Mouse (Mus musculus) forebrain, embryonic 13.5 days (tissue): ENCODE measurements around the gene Akt1s1. TPM values are rescaled to one million over a fixed set of nuclear protein-coding genes. Genes with fewer than 3 reads are reported as not detected.
A peak's percentile ranks its signal among the peaks of the same experiment; 100 is the strongest.

Experiments
- ATAC-seq: fragments of 200-750 bp; cut with Nextera tagmentation; 2 replicates; pipeline ENCODE4 v1.8.0; 2017
- H3K27ac ChIP-seq: fragments of 300-500 bp; sonication (generic); 2 replicates; pipeline ENCODE4 v1.5.1; 2015; ENCODE audit warnings: inconsistent platforms, mild to moderate bottlenecking, moderate library complexity
- H3K27me3 ChIP-seq: fragments of 300-500 bp; sonication (generic); 2 replicates; pipeline ENCODE4 v1.6.1; 2015; ENCODE audit warnings: mild to moderate bottlenecking, inconsistent platforms
- H3K36me3 ChIP-seq: fragments of 300-500 bp; sonication (generic); 2 replicates; pipeline ENCODE4 v1.6.1; 2015; ENCODE audit warnings: mild to moderate bottlenecking, inconsistent platforms; ENCODE audit not compliant: poor library complexity, severe bottlenecking
- H3K4me1 ChIP-seq: fragments of 300-500 bp; sonication (generic); 2 replicates; pipeline ENCODE4 v1.6.1; 2015; ENCODE audit warnings: inconsistent platforms
- H3K4me2 ChIP-seq: fragments of 300-500 bp; sonication (generic); 2 replicates; pipeline ENCODE4 v1.6.1; 2015; ENCODE audit warnings: inconsistent platforms, mild to moderate bottlenecking, moderate library complexity
- H3K4me3 ChIP-seq: fragments of 300-500 bp; sonication (generic); 2 replicates; pipeline ENCODE4 v1.5.1; 2015; ENCODE audit warnings: mild to moderate bottlenecking, inconsistent platforms
- H3K9ac ChIP-seq: fragments of 300-500 bp; sonication (generic); 2 replicates; pipeline ENCODE4 v1.6.1; 2015; ENCODE audit warnings: mild to moderate bottlenecking, inconsistent platforms
- H3K9me3 ChIP-seq: fragments of 300-500 bp; sonication (generic); replicated peaks from 2 replicates; pipeline ENCODE4 v1.6.1; 2016; ENCODE audit warnings: inconsistent platforms
- WGBS: fragments of 180-500 bp; shearing (Covaris S2); methylation state at CpG from one replicate; pipeline ENCODE4 v1.1.7; 2015; 5-methylcytosine and 5-hydroxymethylcytosine counted together
- polyA plus RNA-seq: library from polyadenylated mRNA; unstranded; fragments of >200 nt; fragmentation: Nextera tagmentation; extraction: Ambion mirVana; gene quantifications from 2 replicates; pipeline ENCODE4 v1.2.1, GENCODE M21; 2015

Gene Akt1s1
- polyA plus RNA-seq, 1 experiment from 2014 or later: 93.1 TPM

DNA sequence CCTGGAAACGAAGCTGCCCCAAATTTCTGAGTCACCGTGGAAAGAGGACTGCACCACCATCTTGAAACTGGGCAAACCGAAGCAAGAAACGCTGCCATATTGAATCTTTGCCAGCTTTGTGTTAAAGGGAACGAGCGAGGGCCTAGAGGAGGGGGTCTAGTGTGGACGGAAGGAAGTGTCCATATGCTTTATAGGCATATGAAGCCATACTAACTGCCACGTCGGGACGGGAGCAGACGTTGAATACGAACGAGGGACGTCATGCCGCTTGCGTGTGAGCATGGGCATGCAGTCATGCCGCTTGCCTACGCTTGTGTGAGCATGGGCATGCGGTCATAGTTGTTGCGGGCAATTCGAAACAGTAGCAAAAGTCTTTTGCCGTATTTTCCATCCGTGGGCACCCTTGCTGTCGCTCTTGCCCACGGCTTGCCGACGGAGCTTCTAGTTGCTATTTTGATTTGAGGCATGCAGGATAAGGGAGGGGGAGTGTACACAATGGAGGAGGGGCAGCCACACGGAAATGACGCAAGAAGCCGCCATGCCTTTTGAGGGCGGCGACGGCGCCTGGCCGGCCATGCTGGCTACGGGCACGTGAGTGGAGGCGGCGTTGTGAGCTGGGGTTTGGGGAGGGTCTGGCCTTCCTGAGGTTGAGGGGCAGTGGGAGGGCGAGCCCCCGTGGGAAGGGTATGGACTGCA, 773 bp downstream of the Akt1s1 start:
- WGBS: under 1% methylated on average over 41 of the region's 41 CpGs
- Histone ChIP-seq H3K36me3 (peaks cover 38% of the 10 kb centered on the region), H3K4me1 (peaks cover 48% of the 10 kb centered on the region)

DNA sequence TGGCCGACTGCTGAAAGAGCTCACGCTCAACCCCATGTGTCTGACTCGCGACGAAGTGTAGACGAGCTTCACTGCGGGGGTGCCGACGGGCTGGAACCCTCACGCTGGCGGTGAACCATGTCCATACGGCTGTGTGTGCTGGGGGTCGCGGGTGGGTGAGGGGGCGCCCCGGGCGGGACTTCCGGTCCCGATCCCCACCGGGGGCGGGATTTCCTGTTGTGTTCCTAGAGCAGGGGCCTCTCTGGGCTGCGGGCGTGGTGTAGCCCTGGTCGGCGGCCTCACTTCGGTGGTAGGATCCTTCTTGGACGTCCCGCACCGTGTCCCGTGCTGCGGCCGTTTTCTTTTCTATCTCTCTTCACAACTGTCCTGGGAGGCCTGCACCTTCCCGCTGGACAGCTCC, 1.4 kb downstream of the Akt1s1 start:
- H3K27me3 ChIP-seq: no peaks in the 10 kb centered on the region
- peak; percentile 36 for ATAC-seq
- H3K9ac ChIP-seq: peak overlapping the region; percentile 83
- under 1% methylated on average over 33 of the region's 33 CpGs for WGBS
- H3K36me3 ChIP-seq: peaks cover 32% of the 10 kb centered on the region
- peaks cover 54% of the 10 kb centered on the region for H3K4me1 ChIP-seq
- peak overlapping the region; percentile 78 for H3K4me2 ChIP-seq
- peak overlapping the region; percentile 81 for H3K4me3 ChIP-seq
- H3K9me3 ChIP-seq: no peaks in the 10 kb centered on the region
- peak overlapping the region; percentile 98 for H3K27ac ChIP-seq

More for the DNA sequence above, 773 bp downstream of the Akt1s1 start:
- Histone ChIP-seq H3K9me3 (no peaks in the 10 kb centered on the region), H3K4me2 (peak overlapping the region; percentile 78), H3K4me3 (peak overlapping the region; percentile 81), H3K27me3 (no peaks in the 10 kb centered on the region), H3K9ac (peak overlapping the region; percentile 83), H3K27ac (peak overlapping the region; percentile 98)
- peak; percentile 77 for ATAC-seq

DNA sequence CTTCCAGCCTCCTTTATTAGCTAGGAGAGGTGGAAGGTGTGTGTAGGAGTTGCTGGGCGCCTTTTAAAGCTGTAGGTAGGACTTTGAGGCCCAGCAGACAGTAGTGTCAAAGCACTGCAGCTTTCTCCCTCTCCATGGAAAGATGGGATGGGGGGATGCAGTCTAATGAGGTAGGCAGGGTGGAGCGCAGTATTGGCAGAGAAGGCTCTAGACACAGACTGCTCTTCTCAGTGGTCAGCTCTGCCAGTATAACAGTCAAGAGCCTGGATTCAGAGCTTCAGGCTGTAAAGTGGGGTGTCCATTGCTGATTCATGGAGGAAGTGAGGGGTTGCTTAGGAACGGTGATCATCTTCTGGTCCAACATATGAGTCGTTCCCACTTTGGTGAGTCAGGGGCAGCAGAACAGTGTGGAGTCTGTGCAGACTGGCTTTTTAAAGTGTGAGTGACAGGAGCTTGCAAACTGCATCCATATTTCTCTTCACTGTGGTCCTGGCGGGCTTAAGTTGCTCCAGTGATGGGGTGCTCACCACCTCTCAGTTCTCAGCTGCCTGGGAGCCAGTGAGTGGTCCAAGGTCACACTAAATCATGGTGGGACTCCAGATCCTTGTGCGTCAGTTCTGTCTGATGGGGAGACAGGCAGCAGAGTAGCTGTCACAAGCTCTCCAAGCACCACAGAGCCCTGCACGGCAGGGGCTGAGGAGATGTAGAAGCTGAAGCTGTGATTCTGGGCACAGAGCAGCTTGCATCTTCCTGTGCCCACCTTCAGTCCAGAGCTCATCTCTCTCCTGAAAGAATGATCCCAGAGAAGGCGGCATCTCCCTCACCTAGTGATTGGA, 2.2 kb downstream of the Akt1s1 start:
- no peak for ATAC-seq
- no peaks in the 10 kb centered on the region for H3K27me3 ChIP-seq
- WGBS: 82% methylated on average over 8 of the region's 8 CpGs
- peak overlapping the region; percentile 81 for H3K4me3 ChIP-seq
- H3K4me2 ChIP-seq: peak overlapping the region; percentile 78
- H3K9ac ChIP-seq: peak overlapping the region; percentile 83
- H3K9me3 ChIP-seq: no peaks in the 10 kb centered on the region
- H3K27ac ChIP-seq: peak overlapping the region; percentile 98; the same call in 1 of the 2 replicates
- peaks cover 23% of the 10 kb centered on the region for H3K36me3 ChIP-seq
- H3K4me1 ChIP-seq: peaks cover 59% of the 10 kb centered on the region

DNA sequence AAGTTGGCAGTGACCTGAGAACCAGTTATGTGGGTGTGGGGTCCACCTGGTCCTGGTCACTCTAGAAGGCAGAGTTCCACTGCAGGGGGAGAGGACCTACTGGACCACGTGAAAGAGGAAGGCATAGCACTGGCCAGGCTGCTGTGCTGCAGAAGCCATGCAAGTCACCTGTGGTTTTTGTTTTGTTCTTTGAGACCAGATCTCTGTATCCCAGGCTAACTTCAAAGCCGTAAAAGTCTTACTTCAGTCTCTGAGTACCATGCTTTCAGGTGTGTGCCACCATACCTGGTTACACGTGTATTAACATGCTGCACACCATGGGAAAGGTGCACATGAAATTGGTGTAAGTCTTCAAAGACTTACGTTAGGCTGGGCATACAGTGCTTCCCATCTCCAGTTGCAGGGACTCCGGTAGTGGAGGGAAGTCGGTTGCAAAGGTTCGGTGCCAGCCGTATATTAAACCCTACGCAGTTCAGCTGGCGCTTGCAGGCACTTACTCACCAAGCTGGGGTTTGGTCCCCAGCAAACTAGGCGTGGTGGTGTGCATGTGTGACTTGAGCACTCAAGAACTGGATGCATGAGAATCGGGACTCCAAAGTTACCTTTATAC, 2.9 kb downstream of the Akt1s1 start:
- H3K9ac ChIP-seq: no peak overlapping the region
- peaks cover 16% of the 10 kb centered on the region for H3K36me3 ChIP-seq
- 93% methylated on average over 12 of the region's 12 CpGs for WGBS
- H3K27ac ChIP-seq: no peak overlapping the region
- no peaks in the 10 kb centered on the region for H3K27me3 ChIP-seq
- peaks cover 65% of the 10 kb centered on the region for H3K4me1 ChIP-seq
- no peaks in the 10 kb centered on the region for H3K9me3 ChIP-seq
- no peak overlapping the region for H3K4me3 ChIP-seq
- H3K4me2 ChIP-seq: peak overlapping the region; percentile 78; the same call in 1 of the 2 replicates
- no peak for ATAC-seq

DNA sequence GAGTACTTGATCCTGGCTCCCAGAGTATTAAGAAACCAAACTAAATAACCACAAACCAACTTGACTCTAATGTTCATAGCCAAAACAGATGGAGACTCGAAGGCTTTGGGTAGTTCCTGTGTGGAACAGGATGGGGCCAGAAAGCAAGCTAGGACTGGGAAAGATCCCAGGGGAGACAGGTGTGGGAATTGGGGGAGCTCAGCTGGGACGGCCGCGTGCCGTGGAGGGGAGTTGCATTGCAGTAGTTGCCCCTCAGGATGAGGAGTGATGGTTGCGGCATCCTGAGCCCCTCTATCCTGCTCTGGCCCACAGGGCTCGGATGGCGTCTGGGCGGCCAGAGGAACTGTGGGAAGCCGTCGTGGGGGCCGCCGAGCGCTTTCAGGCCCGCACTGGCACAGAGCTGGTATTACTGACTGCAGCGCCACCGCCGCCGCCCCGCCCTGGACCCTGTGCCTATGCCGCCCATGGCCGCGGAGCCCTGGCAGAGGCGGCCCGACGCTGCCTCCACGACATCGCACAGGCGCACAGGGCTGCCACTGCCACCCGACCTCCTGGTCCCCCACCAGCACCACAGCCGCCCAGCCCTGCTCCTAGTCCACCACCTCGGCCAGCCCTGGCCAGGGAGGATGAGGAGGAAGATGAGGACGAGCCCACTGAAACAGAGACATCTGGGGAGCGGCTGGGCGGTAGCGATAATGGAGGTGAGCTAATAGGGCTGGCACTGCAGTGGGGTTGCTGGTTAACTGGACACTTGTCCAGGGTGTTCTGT, 3.7 kb downstream of the Akt1s1 start:
- peaks cover 15% of the 10 kb centered on the region for H3K36me3 ChIP-seq
- WGBS: 91% methylated on average over 36 of the region's 36 CpGs
- H3K9me3 ChIP-seq: no peaks in the 10 kb centered on the region
- H3K27ac ChIP-seq: no peak overlapping the region
- ATAC-seq: no peak
- no peaks in the 10 kb centered on the region for H3K27me3 ChIP-seq
- H3K9ac ChIP-seq: no peak overlapping the region
- peaks cover 64% of the 10 kb centered on the region for H3K4me1 ChIP-seq
- H3K4me3 ChIP-seq: no peak overlapping the region
- no peak overlapping the region for H3K4me2 ChIP-seq

DNA sequence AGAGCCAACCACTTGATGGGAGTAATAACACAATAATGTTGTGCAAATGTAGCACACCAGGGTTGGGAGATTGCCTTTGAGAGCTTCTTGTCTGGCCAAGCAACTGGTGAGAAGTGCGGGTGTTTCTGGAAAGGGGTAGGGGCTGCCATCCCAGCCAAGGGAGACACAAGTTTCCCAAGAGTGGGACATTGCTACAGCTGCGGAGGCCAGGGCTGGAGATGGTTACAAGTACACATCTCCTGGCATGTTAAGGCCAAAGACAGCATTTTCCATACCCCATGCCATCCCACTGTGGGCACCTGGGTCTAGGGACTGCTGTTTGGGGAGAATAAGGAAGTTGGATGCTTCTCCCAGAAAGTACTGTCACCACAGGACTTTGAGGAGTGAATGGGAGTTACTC, 4.3 kb downstream of the Akt1s1 start:
- WGBS: 95% methylated on average over 2 of the region's 2 CpGs
- Histone ChIP-seq H3K4me1 (peaks cover 64% of the 10 kb centered on the region), H3K36me3 (peaks cover 15% of the 10 kb centered on the region), H3K9ac (0 out of 2 replicates have a peak overlapping the region, but pooled peaks have one; percentile 78), H3K9me3 (no peaks in the 10 kb centered on the region), H3K27me3 (no peaks in the 10 kb centered on the region), H3K27ac (no peak overlapping the region), H3K4me2 (peak overlapping the region; percentile 83), H3K4me3 (no peak overlapping the region)
- ATAC-seq: no peak

DNA sequence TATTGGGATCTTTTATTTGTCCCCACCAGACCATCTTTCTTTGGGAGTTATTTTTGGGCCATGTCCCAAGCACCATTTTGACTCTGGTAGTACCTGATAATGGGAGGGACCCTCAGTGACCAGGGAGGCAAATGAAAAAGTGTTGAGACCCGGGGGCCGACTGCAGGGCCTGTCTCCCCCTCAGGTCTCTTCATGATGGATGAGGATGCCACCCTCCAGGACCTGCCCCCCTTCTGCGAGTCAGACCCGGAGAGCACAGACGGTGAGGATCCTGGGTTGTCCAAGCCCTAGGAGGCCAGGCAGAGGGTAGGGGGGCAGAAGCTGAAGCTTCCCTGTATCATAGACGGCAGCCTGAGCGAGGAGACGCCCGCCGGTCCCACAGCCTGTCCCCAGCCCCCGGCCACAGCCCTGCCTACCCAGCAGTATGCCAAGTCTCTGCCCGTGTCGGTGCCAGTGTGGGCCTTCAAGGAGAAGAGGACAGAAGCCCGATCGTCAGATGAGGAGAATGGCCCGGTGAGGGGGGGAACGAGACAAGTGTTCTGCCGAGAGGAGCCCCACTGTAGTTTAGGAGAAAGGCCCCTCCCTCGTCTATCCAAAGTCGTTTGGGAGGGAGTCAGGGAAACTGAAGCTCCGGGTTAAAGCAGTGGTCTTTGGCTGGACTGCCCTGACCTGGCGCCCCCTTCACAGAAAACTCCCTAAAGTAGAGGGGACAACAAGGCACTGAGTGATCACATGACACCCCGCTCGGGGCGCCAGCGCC, 5.0 kb downstream of the Akt1s1 start:
- H3K4me1 ChIP-seq: peaks cover 69% of the 10 kb centered on the region
- H3K9ac ChIP-seq: peak overlapping the region; percentile 78
- H3K4me3 ChIP-seq: peak overlapping the region; percentile 48
- peaks cover 15% of the 10 kb centered on the region for H3K36me3 ChIP-seq
- peak overlapping the region; percentile 83 for H3K4me2 ChIP-seq
- H3K9me3 ChIP-seq: no peaks in the 10 kb centered on the region
- ATAC-seq: no peak
- 32% methylated on average over 26 of the region's 26 CpGs for WGBS
- H3K27me3 ChIP-seq: no peaks in the 10 kb centered on the region
- peak overlapping the region; percentile 90 for H3K27ac ChIP-seq

DNA sequence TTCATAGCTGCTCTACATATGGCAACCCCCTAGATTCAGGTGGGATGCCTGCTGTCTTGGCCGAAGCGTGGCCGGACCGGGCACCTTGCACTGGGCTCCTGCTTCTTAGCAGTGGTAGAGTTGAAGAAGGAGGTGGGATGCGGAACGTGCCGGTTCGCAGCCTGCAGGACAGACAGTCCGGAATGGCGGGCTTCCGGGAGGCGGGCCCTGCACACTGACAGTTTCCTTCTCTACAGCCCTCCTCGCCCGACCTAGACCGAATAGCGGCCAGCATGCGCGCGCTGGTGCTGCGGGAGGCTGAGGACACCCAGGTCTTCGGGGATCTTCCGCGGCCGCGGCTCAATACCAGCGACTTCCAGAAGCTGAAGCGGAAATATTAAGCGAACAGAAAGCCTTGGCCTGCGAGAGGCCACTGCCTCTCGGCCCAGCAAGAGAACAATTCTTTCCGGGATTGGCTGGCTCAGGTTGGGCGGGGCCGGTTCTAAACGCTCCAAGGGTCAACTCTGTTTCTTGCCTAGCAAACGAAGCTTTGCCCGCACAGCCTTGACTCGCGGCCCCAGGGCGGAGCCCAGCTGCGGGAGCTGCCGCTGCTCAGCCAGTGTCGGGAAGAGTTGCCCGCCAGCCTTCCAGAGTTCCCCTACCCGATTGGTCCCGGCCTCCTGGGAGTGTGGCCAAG, 5.7 kb downstream of the Akt1s1 start:
- WGBS: 1% methylated on average over 45 of the region's 45 CpGs
- ATAC-seq: peak; percentile 8; the same call in 1 of the 2 replicates
- Histone ChIP-seq H3K4me3 (peak overlapping the region; percentile 48), H3K9me3 (no peaks in the 10 kb centered on the region), H3K9ac (peak overlapping the region; percentile 78), H3K36me3 (peaks cover 17% of the 10 kb centered on the region), H3K4me1 (peaks cover 70% of the 10 kb centered on the region), H3K27ac (peak overlapping the region; percentile 90), H3K27me3 (no peaks in the 10 kb centered on the region), H3K4me2 (peak overlapping the region; percentile 83)

DNA sequence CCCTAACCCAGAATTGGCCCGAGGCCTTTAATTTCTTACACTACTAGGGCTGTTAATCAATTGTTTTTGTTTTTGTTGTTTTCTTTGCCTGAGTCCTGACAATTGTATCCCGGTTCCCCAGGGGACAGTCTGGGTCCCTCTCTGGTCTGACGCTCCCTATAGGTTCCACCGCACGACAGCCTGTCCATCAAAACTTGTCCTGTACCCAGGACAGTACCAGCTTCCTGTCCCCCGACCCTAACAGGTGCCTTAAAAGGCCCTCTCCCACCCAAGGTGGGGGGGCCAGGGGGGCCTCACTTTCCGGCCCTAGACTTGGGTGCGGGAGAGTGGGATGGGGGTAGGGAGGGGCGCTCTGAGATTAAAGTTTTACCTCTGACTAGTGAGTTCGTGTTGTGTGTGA, 6.2 kb downstream of the Akt1s1 start:
- 30% methylated on average over 10 of the region's 10 CpGs for WGBS
- Histone ChIP-seq H3K4me1 (peaks cover 70% of the 10 kb centered on the region), H3K4me2 (peak overlapping the region; percentile 83)

DNA sequence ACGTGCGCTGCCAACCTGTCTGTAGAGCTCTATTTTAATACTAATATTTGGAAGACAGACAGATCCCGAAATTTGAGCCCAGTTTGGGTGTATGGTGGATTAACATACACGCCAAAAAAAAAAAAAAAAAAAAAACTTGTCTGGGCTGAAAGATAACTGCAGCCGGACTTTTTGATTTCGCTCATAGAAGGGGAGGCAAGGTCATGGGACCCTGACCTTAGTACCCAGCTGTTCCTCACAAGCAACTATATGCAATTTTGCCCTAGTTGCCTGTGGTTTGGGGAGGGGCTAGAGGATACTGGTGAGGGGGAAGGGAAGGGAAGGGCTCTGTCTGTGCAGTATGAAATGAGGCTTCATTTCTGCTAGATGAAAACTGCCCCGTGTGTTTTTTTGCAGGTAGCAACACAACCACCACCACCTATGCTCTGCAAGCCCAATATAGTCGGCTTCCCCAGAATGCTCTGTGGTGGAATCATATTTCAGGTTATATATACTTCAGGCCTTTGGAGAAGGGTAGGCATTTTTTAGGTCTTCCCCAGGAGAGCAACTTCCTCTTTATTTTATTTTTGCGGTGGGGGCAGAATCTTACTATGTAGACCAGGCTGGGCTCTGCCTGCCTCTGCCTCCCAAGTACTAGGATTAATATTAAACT, 7.6 kb downstream of the Akt1s1 start:
- no peaks in the 10 kb centered on the region for H3K27me3 ChIP-seq
- WGBS: 66% methylated on average over 9 of the region's 9 CpGs
- H3K4me3 ChIP-seq: peak overlapping the region; percentile 78
- peak overlapping the region; percentile 94 for H3K27ac ChIP-seq
- ATAC-seq: no peak
- H3K9me3 ChIP-seq: no peaks in the 10 kb centered on the region
- H3K4me2 ChIP-seq: peak overlapping the region; percentile 98
- peak overlapping the region; percentile 87 for H3K9ac ChIP-seq
- H3K36me3 ChIP-seq: peaks cover 27% of the 10 kb centered on the region
- H3K4me1 ChIP-seq: peaks cover 67% of the 10 kb centered on the region

More for the DNA sequence above, 6.2 kb downstream of the Akt1s1 start:
- H3K36me3 ChIP-seq: peaks cover 22% of the 10 kb centered on the region
- H3K9ac ChIP-seq: peak overlapping the region; percentile 78
- H3K27ac ChIP-seq: peak overlapping the region; percentile 90
- H3K27me3 ChIP-seq: no peaks in the 10 kb centered on the region
- peak overlapping the region; percentile 48 for H3K4me3 ChIP-seq
- H3K9me3 ChIP-seq: no peaks in the 10 kb centered on the region
- ATAC-seq: no peak
